Mouse (Mus musculus) hindbrain, embryonic 13.5 days (tissue): ENCODE measurements around the gene Cel. TPM values are rescaled to one million over a fixed set of nuclear protein-coding genes. Genes with fewer than 3 reads are reported as not detected.

Source experiments
- ATAC-seq: fragments of 200-750 bp; cut with Nextera tagmentation; 2 replicates; pipeline ENCODE4 v1.8.0; 2017; ENCODE audit warnings: moderate TSS enrichment; ENCODE audit not compliant: low FRiP score
- H3K27ac ChIP-seq: fragments of 300-500 bp; sonication (generic); 2 replicates; pipeline ENCODE4 v1.5.1; 2015; ENCODE audit warnings: inconsistent platforms, mild to moderate bottlenecking, moderate library complexity
- H3K27me3 ChIP-seq: fragments of 300-500 bp; sonication (generic); 2 replicates; pipeline ENCODE4 v1.6.1; 2015; ENCODE audit warnings: mild to moderate bottlenecking, inconsistent platforms
- H3K36me3 ChIP-seq: fragments of 300-500 bp; sonication (generic); 2 replicates; pipeline ENCODE4 v1.6.1; 2015; ENCODE audit warnings: mild to moderate bottlenecking, inconsistent platforms
- H3K4me1 ChIP-seq: fragments of 300-500 bp; sonication (generic); replicated peaks from 2 replicates; pipeline ENCODE4 v1.6.1; 2015; ENCODE audit warnings: inconsistent platforms
- H3K4me2 ChIP-seq: fragments of 300-500 bp; sonication (generic); 2 replicates; pipeline ENCODE4 v1.6.1; 2015; ENCODE audit warnings: inconsistent platforms, mild to moderate bottlenecking, moderate library complexity
- H3K4me3 ChIP-seq: fragments of 300-500 bp; sonication (generic); 2 replicates; pipeline ENCODE4 v1.5.1; 2015; ENCODE audit warnings: mild to moderate bottlenecking, inconsistent platforms
- H3K9ac ChIP-seq: fragments of 300-500 bp; sonication (generic); 2 replicates; pipeline ENCODE4 v1.6.1; 2015; ENCODE audit warnings: mild to moderate bottlenecking, inconsistent platforms
- H3K9me3 ChIP-seq: fragments of 300-500 bp; sonication (generic); 2 replicates; pipeline ENCODE4 v1.6.1; 2016; ENCODE audit warnings: inconsistent platforms
- WGBS: fragments of 180-500 bp; shearing (Covaris S2); methylation state at CpG from one replicate; pipeline ENCODE4 v1.1.7; 2015; 5-methylcytosine and 5-hydroxymethylcytosine counted together
- polyA plus RNA-seq: library from polyadenylated mRNA; unstranded; fragments of >200 nt; fragmentation: Nextera tagmentation; extraction: Ambion mirVana; gene quantifications from 2 replicates; pipeline ENCODE4 v1.2.1, GENCODE M21; 2015

Gene Cel
- polyA plus RNA-seq, 1 experiment from 2014 or later: 0.08 TPM

- Histone ChIP-seq H3K27me3 (no peaks in the 10 kb centered on the region), H3K27ac (peak overlapping the region; percentile 93), H3K4me1 (peaks cover 100% of the 10 kb centered on the region), H3K4me2 (peak overlapping the region; percentile 71), H3K9ac (peak overlapping the region; percentile 90), H3K36me3 (peaks cover 7% of the 10 kb centered on the region; the same call in 1 of the 2 replicates), H3K4me3 (peak overlapping the region; percentile 58; the same call in 1 of the 2 replicates), H3K9me3 (no peaks in the 10 kb centered on the region)
- WGBS: 25% methylated on average over 7 of the region's 7 CpGs
- ATAC-seq: no peak
Measured at GRCm38 (mm10) chr2:28535650-28536049, 27.6 kb downstream of the Cel start.

GRCm38 (mm10) chr2:28535263-28535540, 28.0 kb downstream of the Cel start:
- peak overlapping the region; percentile 58 for H3K4me3 ChIP-seq
- 33% methylated on average over 4 of the region's 4 CpGs for WGBS

GRCm38 (mm10) chr2:28534436-28535262, 28.6 kb downstream of the Cel start:
- Histone ChIP-seq H3K4me2 (peak overlapping the region; percentile 71), H3K27ac (peak overlapping the region; percentile 93), H3K27me3 (no peaks in the 10 kb centered on the region), H3K4me1 (peaks cover 100% of the 10 kb centered on the region), H3K9me3 (no peaks in the 10 kb centered on the region), H3K36me3 (no peaks in the 10 kb centered on the region), H3K4me3 (peak overlapping the region; percentile 58), H3K9ac (peak overlapping the region; percentile 90)
- 18% methylated on average over 11 of the region's 11 CpGs for WGBS
- ATAC-seq: peak; percentile 49

More at GRCm38 (mm10) chr2:28535263-28535540, 28.0 kb downstream of the Cel start:
- Histone ChIP-seq H3K36me3 (peaks cover 2% of the 10 kb centered on the region; the same call in 1 of the 2 replicates), H3K27me3 (no peaks in the 10 kb centered on the region), H3K4me2 (peak overlapping the region; percentile 71), H3K27ac (peak overlapping the region; percentile 93), H3K4me1 (peaks cover 100% of the 10 kb centered on the region), H3K9me3 (no peaks in the 10 kb centered on the region), H3K9ac (peak overlapping the region; percentile 90)
- ATAC-seq: no peak

DNA sequence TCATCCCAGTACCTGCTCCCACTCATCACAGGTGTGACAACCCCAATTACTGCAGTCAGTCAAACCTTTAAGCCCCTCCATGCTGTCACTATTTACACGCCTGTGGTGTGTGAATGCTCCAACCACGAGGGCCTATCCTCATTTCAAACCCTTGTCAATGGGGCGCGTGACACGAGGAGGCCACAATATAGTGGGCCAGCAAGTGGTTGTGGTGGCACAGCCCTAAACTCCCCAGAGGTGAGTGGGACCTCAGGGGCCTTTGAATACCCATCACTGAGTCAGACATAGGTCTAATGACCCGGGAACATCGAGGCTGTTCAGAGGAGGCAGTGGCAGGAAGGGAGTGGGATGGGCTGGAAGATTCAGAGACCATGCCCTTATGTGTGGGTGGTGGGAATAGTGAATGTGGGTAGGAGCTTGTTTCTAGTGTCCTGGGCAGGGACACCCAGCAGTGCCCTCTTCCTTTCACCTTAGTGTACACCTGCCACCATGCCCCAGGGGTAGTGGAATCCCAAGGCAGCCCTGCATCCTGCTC, 29.2 kb downstream of the Cel start:
- peaks cover 100% of the 10 kb centered on the region for H3K4me1 ChIP-seq
- H3K27ac ChIP-seq: peak overlapping the region; percentile 93
- H3K9me3 ChIP-seq: no peaks in the 10 kb centered on the region
- H3K9ac ChIP-seq: peak overlapping the region; percentile 90
- peak; percentile 5 for ATAC-seq
- no peaks in the 10 kb centered on the region for H3K36me3 ChIP-seq
- H3K4me3 ChIP-seq: peak overlapping the region; percentile 58
- H3K27me3 ChIP-seq: no peaks in the 10 kb centered on the region
- WGBS: 43% methylated on average over 7 of the region's 7 CpGs
- peak overlapping the region; percentile 71 for H3K4me2 ChIP-seq

GRCm38 (mm10) chr2:28532938-28533771, 30.0 kb downstream of the Cel start:
- Histone ChIP-seq H3K4me2 (peak overlapping the region; percentile 71), H3K27me3 (no peaks in the 10 kb centered on the region), H3K4me1 (peaks cover 100% of the 10 kb centered on the region), H3K4me3 (peak overlapping the region; percentile 58), H3K9me3 (no peaks in the 10 kb centered on the region), H3K9ac (peak overlapping the region; percentile 90), H3K36me3 (no peaks in the 10 kb centered on the region), H3K27ac (peak overlapping the region; percentile 93)
- 4% methylated on average over 44 of the region's 49 CpGs for WGBS
- peak; percentile 86 for ATAC-seq

DNA sequence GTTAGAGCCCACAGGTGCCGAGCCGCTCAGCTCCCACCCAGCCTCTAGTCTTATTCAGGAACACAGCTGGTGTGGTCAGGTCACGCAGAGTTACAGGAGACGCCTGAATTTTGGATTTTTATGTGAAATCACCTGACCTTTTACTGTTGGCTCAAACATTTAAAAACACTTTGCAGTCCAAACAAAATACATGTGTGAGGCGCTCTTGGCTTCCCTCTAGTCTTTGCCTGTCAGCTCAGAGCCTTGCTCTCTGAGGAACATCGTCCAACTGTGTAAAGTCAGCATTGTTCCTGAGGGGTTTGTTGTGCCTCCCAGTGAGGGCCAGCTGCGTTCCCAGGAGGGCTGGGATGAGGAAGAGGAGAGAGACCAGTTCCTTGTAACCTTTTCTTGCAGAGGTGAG, 32.9 kb downstream of the Cel start:
- Histone ChIP-seq H3K4me1 (peaks cover 99% of the 10 kb centered on the region), H3K9me3 (no peaks in the 10 kb centered on the region), H3K9ac (peak overlapping the region; percentile 14), H3K4me3 (no peak overlapping the region), H3K27ac (0 out of 2 replicates have a peak overlapping the region, but pooled peaks have one; percentile 8), H3K27me3 (no peaks in the 10 kb centered on the region), H3K4me2 (no peak overlapping the region), H3K36me3 (no peaks in the 10 kb centered on the region; the same call in 1 of the 2 replicates)
- no peak for ATAC-seq
- 58% methylated on average over 7 of the region's 7 CpGs for WGBS

DNA sequence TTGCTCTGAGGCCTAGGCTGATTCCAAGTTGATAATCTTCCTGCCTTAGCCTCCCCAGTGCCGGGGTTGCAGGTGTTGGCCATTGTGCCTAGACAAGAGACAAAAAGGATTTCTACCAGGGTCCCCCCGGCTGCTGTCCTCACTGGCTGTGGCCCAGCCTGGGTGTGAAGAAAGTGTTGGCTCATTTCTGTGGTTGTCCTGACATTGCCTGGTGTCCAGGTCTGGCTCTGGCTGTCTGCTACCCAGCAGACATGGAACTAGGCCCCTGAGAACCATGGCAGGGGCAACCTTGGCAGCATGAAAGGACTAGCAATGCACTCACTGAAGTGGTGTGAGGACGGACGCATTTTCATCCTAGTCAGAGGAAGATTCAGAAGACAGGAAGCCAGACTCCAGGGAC, 33.3 kb downstream of the Cel start:
- Histone ChIP-seq H3K4me3 (no peak overlapping the region), H3K36me3 (no peaks in the 10 kb centered on the region; the same call in 1 of the 2 replicates), H3K4me2 (no peak overlapping the region), H3K9me3 (no peaks in the 10 kb centered on the region), H3K27ac (no peak overlapping the region), H3K9ac (peak overlapping the region; percentile 14), H3K4me1 (peaks cover 99% of the 10 kb centered on the region), H3K27me3 (no peaks in the 10 kb centered on the region)
- ATAC-seq: no peak
- 67% methylated on average over 4 of the region's 4 CpGs for WGBS

DNA sequence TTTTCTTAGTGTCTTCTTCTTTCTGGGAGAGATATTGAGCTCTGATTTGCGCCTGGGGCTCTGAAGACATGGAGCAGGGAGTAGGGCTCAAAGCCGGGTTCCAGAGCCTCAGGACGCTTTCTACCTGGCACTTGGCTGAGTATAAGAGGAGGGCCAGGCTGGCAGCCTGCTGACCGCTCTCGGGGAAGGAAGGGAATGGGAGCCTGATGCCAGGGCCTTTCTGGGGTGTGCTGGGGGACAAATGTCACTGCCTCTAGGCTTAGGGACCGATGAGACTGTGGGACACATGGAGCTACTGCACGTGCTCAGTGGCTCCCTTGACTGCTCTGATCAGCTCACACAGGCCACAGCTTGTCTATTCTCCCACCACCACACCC, 34.9 kb downstream of the Cel start:
- Histone ChIP-seq H3K27me3 (no peaks in the 10 kb centered on the region), H3K4me1 (peaks cover 99% of the 10 kb centered on the region), H3K36me3 (no peaks in the 10 kb centered on the region; the same call in 1 of the 2 replicates), H3K4me3 (no peak overlapping the region), H3K4me2 (no peak overlapping the region), H3K9ac (0 out of 2 replicates have a peak overlapping the region, but pooled peaks have one; percentile 46), H3K27ac (no peak overlapping the region), H3K9me3 (no peaks in the 10 kb centered on the region)
- 87% methylated on average over 7 of the region's 7 CpGs for WGBS
- no peak for ATAC-seq

DNA sequence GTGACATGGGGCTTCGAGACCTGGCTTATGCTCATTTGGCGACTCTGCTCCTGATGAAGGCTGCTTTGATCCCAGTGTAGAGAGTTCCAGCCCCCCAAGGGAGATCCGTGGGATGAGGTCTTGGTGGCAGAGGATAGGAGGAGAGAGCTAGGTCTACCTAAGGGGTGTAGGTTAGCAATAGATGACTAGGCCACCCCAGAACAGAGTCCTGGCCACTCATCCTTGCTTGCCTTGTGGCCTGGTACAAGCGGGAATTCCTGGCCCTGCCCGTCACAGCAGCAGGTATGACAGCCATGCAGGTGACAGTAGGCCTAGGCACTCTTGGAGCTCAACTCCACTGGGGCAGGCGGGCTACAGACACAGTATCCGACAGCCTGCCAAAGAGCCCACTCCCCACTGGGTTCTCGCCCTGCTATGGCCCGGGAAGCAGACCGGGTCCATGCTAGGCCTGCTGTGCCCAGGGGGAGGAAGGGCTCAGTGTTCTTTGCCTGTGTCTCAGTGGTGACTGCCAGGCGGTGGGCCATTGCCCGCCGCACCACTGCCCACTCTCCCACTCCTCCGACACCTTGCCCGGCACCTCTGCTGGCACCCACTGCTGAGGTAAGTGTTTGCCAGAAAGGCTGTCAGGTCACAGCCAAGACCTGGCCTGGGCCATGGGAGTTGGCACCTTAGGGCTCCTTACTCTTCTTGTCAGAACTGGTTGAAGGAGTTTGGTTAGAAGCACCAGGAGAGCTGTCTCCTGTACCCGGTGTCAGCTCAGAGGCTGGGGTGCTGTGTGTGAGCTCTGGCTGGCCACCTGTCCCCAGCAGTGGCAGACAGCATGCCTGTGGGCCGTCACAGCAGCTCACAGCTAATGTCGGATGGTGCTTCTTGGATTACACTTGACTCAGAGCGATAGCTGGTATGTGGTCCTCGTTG, 35.5 kb downstream of the Cel start:
- H3K9ac ChIP-seq: peak overlapping the region; percentile 46; the same call in 1 of the 2 replicates
- H3K4me1 ChIP-seq: peaks cover 97% of the 10 kb centered on the region
- no peaks in the 10 kb centered on the region for H3K27me3 ChIP-seq
- no peaks in the 10 kb centered on the region for H3K9me3 ChIP-seq
- peaks cover 1% of the 10 kb centered on the region for H3K36me3 ChIP-seq
- ATAC-seq: no peak
- 86% methylated on average over 20 of the region's 20 CpGs for WGBS
- H3K4me2 ChIP-seq: no peak overlapping the region
- no peak overlapping the region for H3K27ac ChIP-seq
- no peak overlapping the region for H3K4me3 ChIP-seq

GRCm38 (mm10) chr2:28525943-28526876, 37.0 kb downstream of the Cel start:
- Histone ChIP-seq H3K4me2 (peak overlapping the region; percentile 25; the same call in 1 of the 2 replicates), H3K27me3 (no peaks in the 10 kb centered on the region), H3K9ac (peak overlapping the region; percentile 66), H3K4me3 (no peak overlapping the region), H3K4me1 (peaks cover 95% of the 10 kb centered on the region), H3K9me3 (no peaks in the 10 kb centered on the region), H3K27ac (peak overlapping the region; percentile 77), H3K36me3 (peaks cover 14% of the 10 kb centered on the region)
- 41% methylated on average over 12 of the region's 12 CpGs for WGBS
- no peak; the same call in 1 of the 2 replicates for ATAC-seq
